Mouse (Mus musculus) olfactory bulb, adult 2 months (tissue): ENCODE measurements at regions not wholly inside any gene's neighbourhood (a gene's known extent, or its start where the extent isn't known, plus 50 kb on each side); places are given as distances from the start of the nearest gene placed in this dataset.

Experiments used
- H3K27ac ChIP-seq: fragments of 200-500 bp; 2 replicates; pipeline ENCODE4 v1.5.1; 2012; ENCODE audit warnings: low read depth, low read length; ENCODE audit not compliant: insufficient read depth
- H3K4me1 ChIP-seq: fragments of 200-500 bp; 2 replicates; pipeline ENCODE4 v1.6.1; 2012; ENCODE audit warnings: low read length; ENCODE audit not compliant: control insufficient read depth, insufficient read depth
- H3K4me3 ChIP-seq: fragments of 200-500 bp; 2 replicates; pipeline ENCODE4 v1.5.1; 2012; ENCODE audit warnings: mild to moderate bottlenecking, low read depth, low read length, moderate library complexity; ENCODE audit not compliant: insufficient read depth
- CTCF ChIP-seq: fragments of 200-500 bp; IDR thresholded peaks from 2 replicates; pipeline ENCODE4 v1.5.1; 2012; ENCODE audit warnings: low read depth, mild to moderate bottlenecking, low read length, moderate library complexity; ENCODE audit not compliant: insufficient read depth
- POLR2A ChIP-seq: fragments of 200-500 bp; IDR thresholded peaks from 2 replicates; pipeline ENCODE4 v1.6.1; 2012; ENCODE audit warnings: mild to moderate bottlenecking, low read depth, low read length, moderate library complexity; ENCODE audit not compliant: insufficient read depth
- WGBS: fragments of 180-500 bp; shearing (Covaris S2); methylation state at CpG from one replicate; pipeline ENCODE4 v1.1.7; 2018; 5-methylcytosine and 5-hydroxymethylcytosine counted together

DNA sequence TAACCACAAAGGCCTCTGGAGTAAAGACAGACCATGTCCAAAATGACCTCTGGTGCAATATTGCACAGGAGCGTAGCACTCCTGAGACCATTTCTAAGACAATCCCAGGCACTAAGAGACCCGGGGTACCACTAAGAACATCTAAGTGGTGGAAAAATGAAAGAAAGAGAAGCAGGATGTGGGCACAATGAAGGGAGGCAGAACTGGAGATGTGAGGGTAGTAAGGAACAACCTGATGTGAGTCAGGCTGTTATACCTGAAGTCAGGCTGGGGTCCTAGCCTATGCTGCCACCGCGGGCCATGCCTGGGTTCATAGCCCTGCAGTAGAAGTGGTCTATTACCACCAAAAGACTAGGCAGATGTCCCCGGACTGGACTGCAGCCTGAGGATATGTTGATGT, 1051.4 kb downstream of the Gsdmc2 start:
- 94% methylated on average over 5 of the region's 5 CpGs for WGBS
- no peak overlapping the region for H3K4me3 ChIP-seq
- no peak overlapping the region for H3K27ac ChIP-seq
- TF ChIP-seq CTCF = no peak
- no peak for TF ChIP-seq POLR2A
- no peaks in the 10 kb centered on the region for H3K4me1 ChIP-seq

DNA sequence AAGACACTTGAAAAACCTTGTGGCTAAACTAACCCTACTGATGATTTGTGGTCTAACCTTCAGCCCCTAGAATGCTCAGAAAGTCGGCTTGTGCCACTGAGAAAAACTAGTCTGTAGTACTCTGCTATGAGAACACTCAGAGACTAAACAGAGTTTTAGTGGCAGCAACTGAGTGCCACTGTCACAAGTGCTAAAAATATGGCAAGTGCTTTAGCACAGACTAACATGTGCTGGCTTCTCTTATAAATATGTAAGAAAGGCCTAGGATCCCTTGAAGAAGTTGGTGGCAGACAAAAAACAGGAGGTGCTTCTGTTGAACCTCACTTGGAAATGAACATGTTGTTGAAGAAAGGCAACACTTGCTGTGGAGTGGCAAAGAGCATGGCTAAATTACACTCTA, 1052.9 kb downstream of the Gsdmc2 start:
- no peak for TF ChIP-seq CTCF
- TF ChIP-seq POLR2A = no peak
- no peak overlapping the region for H3K27ac ChIP-seq
- H3K4me1 ChIP-seq = no peaks in the 10 kb centered on the region
- H3K4me3 ChIP-seq = no peak overlapping the region
- WGBS = 83% methylated on average over 1 of the region's 1 CpGs

GRCm38 (mm10) chr15:62787753-62788152, 1057.2 kb downstream of the Gsdmc2 start:
- Histone ChIP-seq H3K27ac (no peak overlapping the region), H3K4me3 (no peak overlapping the region), H3K4me1 (no peaks in the 10 kb centered on the region)
- TF ChIP-seq CTCF = no peak
- WGBS = 95% methylated on average over 2 of the region's 2 CpGs

GRCm38 (mm10) chr15:62786315-62786714, 1058.7 kb downstream of the Gsdmc2 start:
- TF ChIP-seq POLR2A (no peak), CTCF (no peak)
- WGBS = 84% methylated on average over 1 of the region's 1 CpGs
- no peaks in the 10 kb centered on the region for H3K4me1 ChIP-seq
- no peak overlapping the region for H3K27ac ChIP-seq
- H3K4me3 ChIP-seq = no peak overlapping the region

DNA sequence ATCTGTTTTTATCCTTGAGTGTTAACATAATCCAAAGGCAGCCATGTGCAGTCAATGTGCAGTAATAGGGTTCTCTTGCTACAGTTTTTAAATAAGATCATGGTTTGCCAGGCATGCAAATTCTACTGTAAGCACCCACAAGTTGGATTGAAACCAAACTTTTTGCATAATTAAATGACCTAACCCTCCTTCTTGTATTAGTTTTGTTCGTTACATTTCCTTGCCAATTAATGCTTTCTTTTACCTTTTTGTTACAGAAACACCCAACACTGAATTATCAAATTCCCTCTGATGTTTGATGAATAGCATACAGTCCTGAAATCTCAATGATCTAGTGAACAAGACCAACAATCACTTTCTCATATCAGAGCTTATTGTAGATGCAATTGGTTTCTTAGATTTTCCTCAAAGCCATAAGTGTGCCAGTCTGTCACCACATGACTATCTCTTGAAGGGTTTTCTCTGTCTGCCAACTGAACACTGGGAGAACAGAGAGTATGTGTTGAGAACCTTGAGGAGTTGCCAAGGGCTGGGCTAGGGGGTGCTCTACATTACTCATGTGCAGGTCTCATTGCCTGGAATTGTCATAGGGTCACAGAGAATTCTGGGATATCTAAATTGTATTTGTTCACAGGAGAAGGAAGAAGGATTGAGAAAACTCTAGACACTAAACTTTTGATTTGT, 1060.4 kb downstream of the Gsdmc2 start:
- no peak overlapping the region for H3K27ac ChIP-seq
- TF ChIP-seq CTCF = no peak
- no peak for TF ChIP-seq POLR2A
- no peaks in the 10 kb centered on the region for H3K4me1 ChIP-seq
- no peak overlapping the region for H3K4me3 ChIP-seq
- 71% methylated on average over 1 of the region's 1 CpGs for WGBS

GRCm38 (mm10) chr15:62778899-62779298, 1066.1 kb downstream of the Gsdmc2 start:
- TF ChIP-seq POLR2A (no peak), CTCF (no peak)
- no peaks in the 10 kb centered on the region for H3K4me1 ChIP-seq
- no peak overlapping the region for H3K27ac ChIP-seq
- H3K4me3 ChIP-seq = no peak overlapping the region
- 92% methylated on average over 5 of the region's 5 CpGs for WGBS

DNA sequence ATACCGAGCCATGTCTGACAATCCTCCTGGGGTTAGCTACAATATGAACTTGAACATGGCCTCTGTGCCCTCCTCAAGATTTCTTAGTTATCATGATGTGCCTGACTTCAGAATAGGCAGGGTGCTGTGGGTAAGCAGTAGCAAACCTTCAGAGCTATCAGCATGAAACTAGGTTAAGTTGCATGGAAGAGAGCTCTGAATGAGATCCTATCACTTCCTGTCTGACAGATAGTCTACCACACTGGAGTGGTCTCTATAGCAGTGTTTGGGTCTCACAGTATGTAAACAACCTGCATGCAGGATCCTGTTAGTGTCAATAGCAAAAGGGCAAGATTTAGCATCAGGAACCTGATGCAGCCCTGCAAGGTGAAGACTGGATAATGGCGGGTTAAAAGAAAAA, 1092.3 kb downstream of the Gsdmc2 start:
- Histone ChIP-seq H3K4me3 (no peak overlapping the region), H3K27ac (no peak overlapping the region), H3K4me1 (no peaks in the 10 kb centered on the region)
- WGBS = 94% methylated on average over 2 of the region's 2 CpGs
- TF ChIP-seq CTCF = no peak
- TF ChIP-seq POLR2A = no peak

GRCm38 (mm10) chr15:62743879-62744278, 1101.1 kb downstream of the Gsdmc2 start:
- Histone ChIP-seq H3K27ac (no peak overlapping the region), H3K4me3 (no peak overlapping the region), H3K4me1 (no peaks in the 10 kb centered on the region)
- 94% methylated on average over 3 of the region's 3 CpGs for WGBS
- TF ChIP-seq CTCF = no peak
- TF ChIP-seq POLR2A = no peak

DNA sequence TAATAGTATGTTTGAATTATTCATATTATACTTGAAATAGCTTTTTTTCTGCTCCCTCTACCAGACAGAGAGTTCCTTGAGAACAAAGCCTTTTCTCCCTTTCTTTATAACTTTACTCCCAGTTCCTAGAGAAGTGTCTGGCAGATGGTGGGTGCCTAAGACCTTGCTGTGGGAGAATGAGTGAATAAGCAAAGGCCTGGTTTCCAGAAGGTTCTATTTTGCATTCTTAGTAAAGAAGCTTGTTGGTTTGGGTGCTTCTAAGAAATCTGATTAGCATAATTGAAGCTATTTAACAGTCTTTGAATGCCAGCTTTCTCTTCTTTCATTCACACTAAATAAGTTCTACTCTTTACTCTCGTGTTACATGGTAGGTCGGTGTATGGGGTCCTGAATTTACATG, 1104.2 kb downstream of the Gsdmc2 start:
- H3K27ac ChIP-seq = no peak overlapping the region
- TF ChIP-seq POLR2A (no peak), CTCF (no peak)
- H3K4me3 ChIP-seq = no peak overlapping the region
- WGBS = 67% methylated on average over 2 of the region's 2 CpGs
- no peaks in the 10 kb centered on the region for H3K4me1 ChIP-seq

GRCm38 (mm10) chr15:62735334-62735733, 1109.6 kb downstream of the Gsdmc2 start:
- TF ChIP-seq CTCF = no peak
- TF ChIP-seq POLR2A = no peak
- no peak overlapping the region for H3K27ac ChIP-seq
- no peaks in the 10 kb centered on the region for H3K4me1 ChIP-seq
- no peak overlapping the region for H3K4me3 ChIP-seq
- 71% methylated on average over 1 of the region's 1 CpGs for WGBS
